In the genomic region with DNA sequence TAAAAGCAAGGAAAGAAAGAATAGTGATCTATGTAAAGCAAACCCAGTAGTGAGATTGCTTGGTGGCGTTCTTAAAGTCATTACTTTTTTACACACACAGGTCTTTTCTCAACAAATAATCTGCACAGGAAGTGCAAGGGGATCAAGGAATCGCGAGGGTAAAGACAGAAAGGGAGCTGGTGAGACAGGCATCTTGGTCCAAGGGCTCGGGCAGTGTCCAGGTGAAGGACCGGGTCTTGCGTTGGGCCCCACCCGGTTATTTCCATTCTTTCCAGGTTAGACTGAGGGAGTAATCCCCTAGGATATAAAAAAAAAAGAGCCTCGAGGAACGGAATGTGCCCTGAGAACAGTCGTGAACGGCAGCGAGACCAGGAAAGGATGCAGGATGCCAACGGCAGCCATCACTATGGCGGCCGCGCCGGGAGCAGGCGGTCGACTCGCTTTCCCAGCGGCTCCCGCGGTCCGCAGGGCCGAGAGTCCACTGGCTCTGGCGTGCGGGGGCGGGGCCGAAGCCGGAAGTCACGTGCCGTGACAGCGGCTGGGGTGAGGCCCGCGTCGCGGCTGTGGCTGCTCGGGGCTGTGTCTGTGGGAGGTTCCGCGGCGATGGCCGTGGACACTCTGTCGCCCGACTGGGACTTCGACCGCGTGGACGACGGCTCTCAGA, we compare ENCODE assay signal across 8 mouse cellular contexts. TPM values are rescaled to one million over a fixed set of nuclear protein-coding genes. Genes with fewer than 3 reads are reported as not detected.
DNase-seq lines count a peak whose midpoint lies in the region; ATAC-seq lines count a peak whose summit lies in the region.

A gene (plus strand): TSS at position 314 of the 664 bp plus-strand sequence.

- no peaks in the 10 kb centered on the region for H3K9me3 ChIP-seq in heart, embryonic 14.5 days (ENCODE audit: control insufficient read depth, low read length)
- no peaks in the 10 kb centered on the region for H3K9me3 ChIP-seq in liver, embryonic 13.5 days (replicated peaks)
- H3K9me3 ChIP-seq in stomach, embryonic 16.5 days (replicated peaks; ENCODE audit: control insufficient read depth, low read length), result no peaks in the 10 kb centered on the region

- H3K4me3 ChIP-seq in heart, embryonic 14.5 days (ENCODE audit: control insufficient read depth in 1 of 2, insufficient read depth in 1 of 2, low read depth in 1 of 2, low read length in 2 of 2), result peak within 1 kb of the TSS; percentile 92 to 99
- peak within 1 kb of the TSS; percentile 92 for H3K4me3 ChIP-seq in liver, embryonic 13.5 days (replicated peaks)
- H3K4me3 ChIP-seq in stomach, embryonic 16.5 days (replicated peaks; ENCODE audit: low read length), result peak within 1 kb of the TSS; percentile 85

- peak; percentile 89 for DNase-seq in CD4-positive helper T cell, adult 2 months (ENCODE audit: low read depth, low spot score)
- peak; percentile 78 for DNase-seq in brain, embryonic 18.5 days (ENCODE audit: low read depth, low spot score)
- DNase-seq in kidney, postnatal 14 days, result peak; percentile 97
- peak; percentile 90 for DNase-seq in liver, embryonic 13.5 days
- DNase-seq in neural tube, embryonic 10.5 days (ENCODE audit: extremely low spot score, low spot score), result peak; percentile 93

- H3K36me3 ChIP-seq in heart, embryonic 14.5 days (ENCODE audit: control insufficient read depth, insufficient read depth, low read length), result peaks cover 15% of the 10 kb centered on the region; the same call in 1 of the 2 replicates
- H3K36me3 ChIP-seq in liver, embryonic 13.5 days, result peaks cover 3% of the 10 kb centered on the region; the same call in 1 of the 2 replicates
- 0 out of 2 replicates have a peak, but pooled peaks cover 4% of the 10 kb centered on the region for H3K36me3 ChIP-seq in stomach, embryonic 16.5 days (ENCODE audit: control insufficient read depth, insufficient read depth, low read length)

- H3K27ac ChIP-seq in heart, embryonic 14.5 days (replicated peaks in 1 of 2; ENCODE audit: control insufficient read depth in 1 of 2, insufficient read depth in 1 of 2, low read depth in 2 of 2, low read length in 2 of 2), result peak within 1 kb of the TSS; percentile 74 to 87
- peak within 1 kb of the TSS; percentile 83 for H3K27ac ChIP-seq in liver, embryonic 13.5 days
- H3K27ac ChIP-seq in stomach, embryonic 16.5 days (ENCODE audit: low read length), result peak within 1 kb of the TSS; percentile 79

- H3K9ac ChIP-seq in heart, embryonic 14.5 days (ENCODE audit: low read length), result peak within 1 kb of the TSS; percentile 88
- H3K9ac ChIP-seq in liver, embryonic 13.5 days, result peak within 1 kb of the TSS; percentile 89
- H3K9ac ChIP-seq in stomach, embryonic 16.5 days (ENCODE audit: low read length), result peak within 1 kb of the TSS; percentile 85

- peak; percentile 100 for ATAC-seq in erythroid progenitor cell, adult 5-6 weeks (replicated peaks; ENCODE audit: low FRiP score, poor library complexity, severe bottlenecking)
- peak; percentile 98 for ATAC-seq in heart, embryonic 14.5 days (ENCODE audit: insufficient number of reproducible peaks, insufficient read depth, low FRiP score, low read depth)
- peak; percentile 100 for ATAC-seq in liver, embryonic 13.5 days (ENCODE audit: low read depth)
- peak; percentile 99 for ATAC-seq in stomach, embryonic 16.5 days (ENCODE audit: insufficient read depth, low FRiP score)

- WGBS in heart, embryonic 14.5 days, result 2% methylated on average over 49 of the region's 49 CpGs
- WGBS in liver, embryonic 13.5 days (ENCODE audit: insufficient replicate concordance), result 4% methylated on average over 49 of the region's 49 CpGs
- 3% methylated on average over 49 of the region's 49 CpGs for WGBS in stomach, embryonic 16.5 days

- H3K4me2 ChIP-seq in heart, embryonic 14.5 days (ENCODE audit: low read length), result peak within 1 kb of the TSS; percentile 76
- H3K4me2 ChIP-seq in liver, embryonic 13.5 days, result peak within 1 kb of the TSS; percentile 81
- peak within 1 kb of the TSS; percentile 74 for H3K4me2 ChIP-seq in stomach, embryonic 16.5 days (ENCODE audit: low read depth, low read length)

- no peaks in the 10 kb centered on the region for H3K27me3 ChIP-seq in heart, embryonic 14.5 days (ENCODE audit: control insufficient read depth, insufficient read depth, low read length)
- no peaks in the 10 kb centered on the region for H3K27me3 ChIP-seq in liver, embryonic 13.5 days
- no peaks in the 10 kb centered on the region for H3K27me3 ChIP-seq in stomach, embryonic 16.5 days (ENCODE audit: control insufficient read depth, insufficient read depth, low read length)

- H3K4me1 ChIP-seq in heart, embryonic 14.5 days (ENCODE audit: control insufficient read depth in 2 of 2, insufficient read depth in 2 of 2, low read length in 2 of 2), result peaks cover 0 to 21% of the 10 kb centered on the region in 2 experiments; a peak in 2 of 4 replicates
- peaks cover 17% of the 10 kb centered on the region for H3K4me1 ChIP-seq in liver, embryonic 13.5 days (replicated peaks)
- peaks cover 7% of the 10 kb centered on the region; the same call in 1 of the 2 replicates for H3K4me1 ChIP-seq in stomach, embryonic 16.5 days (ENCODE audit: control insufficient read depth, insufficient read depth, low read length)

RNA-seq across cellular contexts. Expression of the gene that starts here (rescaled TPM):
- 4.2 and 9.4 TPM in 2 replicates for total RNA-seq in erythroid progenitor cell, adult 5-6 weeks (2015; ENCODE audit: low replicate concordance)
- 5.4 and 10.3 TPM in 2 replicates for total RNA-seq in erythroid progenitor cell, adult 5-6 weeks (2017; ENCODE audit: low replicate concordance)
- 26.0 and 33.5 TPM in 2 replicates for polyA plus RNA-seq in heart, embryonic 14.5 days (2014; fragmentation: Nextera tagmentation; extraction: Ambion mirVana)
- polyA plus RNA-seq in liver, embryonic 13.5 days (2015; fragmentation: Nextera tagmentation; extraction: Ambion mirVana), result 11.2 and 18.2 TPM in 2 replicates
- 36.5 and 42.8 TPM in 2 replicates for polyA plus RNA-seq in stomach, embryonic 16.5 days (2015; fragmentation: Nextera tagmentation; extraction: Ambion mirVana)

Comparison
In these comparisons a context has a peak if more than half of its experiments do, and no peak if none do; other contexts are left out.
1. Peak in every context shown above with its lines: DNase-seq, ATAC-seq, H3K4me3 ChIP-seq and H3K27ac ChIP-seq.